Mouse (Mus musculus): Measurements from ENCODE around the gene Gm45062. TPM values are rescaled to one million over a fixed set of nuclear protein-coding genes. Genes with fewer than 3 reads are reported as not detected.

Gm45062 gene
- polyA plus RNA-seq, 1 experiment: 0.58 TPM

DNA sequence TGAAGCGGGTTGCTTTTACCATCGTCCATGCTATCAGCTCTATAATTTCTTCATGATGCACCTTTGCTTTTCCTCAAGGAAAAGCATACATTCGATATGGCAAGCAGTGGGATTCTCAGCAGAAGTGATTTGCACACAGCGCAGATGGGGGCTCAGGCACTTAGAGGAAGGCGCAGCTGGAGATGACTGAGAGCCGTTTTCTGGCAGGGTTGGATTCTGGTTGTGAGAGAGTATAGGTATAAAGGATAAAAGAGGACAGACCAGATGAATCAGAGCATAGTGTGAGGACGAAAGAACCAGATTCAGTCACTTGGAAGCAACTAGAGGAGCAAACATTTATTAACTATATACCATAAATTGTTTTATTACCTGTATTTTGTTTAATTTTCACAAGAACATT, 286.5 kb downstream of the Gm45062 start:
- TF ChIP-seq CTCF (IDR thresholded peaks at IDR 0.05; ENCODE audit: borderline replicate concordance, control insufficient read depth, extremely low read depth, insufficient read depth, low read length, poor library complexity) (no peak), POLR2A (IDR thresholded peaks at IDR 0.05; ENCODE audit: control insufficient read depth, extremely low read depth, insufficient read depth, low read length, poor library complexity) (no peak)
- Histone ChIP-seq H3K36me3 (ENCODE audit: control insufficient read depth, insufficient read depth, low read length) (peaks cover 37% of the 10 kb centered on the region), H3K27me3 (ENCODE audit: control insufficient read depth, insufficient read depth, low read length) (no peaks in the 10 kb centered on the region), H3K4me1 (replicated peaks; ENCODE audit: control insufficient read depth, insufficient read depth, low read length) (peaks cover 2% of the 10 kb centered on the region; the same call in 1 of the 2 replicates), H3K27ac (ENCODE audit: control insufficient read depth, insufficient read depth, low read length) (no peak overlapping the region; the same call in 1 of the 2 replicates), H3K4me3 (ENCODE audit: control insufficient read depth, insufficient read depth, low read length) (no peak overlapping the region)
- no peak for DNase-seq
- WGBS: 96% methylated on average over 7 of the region's 7 CpGs

DNA sequence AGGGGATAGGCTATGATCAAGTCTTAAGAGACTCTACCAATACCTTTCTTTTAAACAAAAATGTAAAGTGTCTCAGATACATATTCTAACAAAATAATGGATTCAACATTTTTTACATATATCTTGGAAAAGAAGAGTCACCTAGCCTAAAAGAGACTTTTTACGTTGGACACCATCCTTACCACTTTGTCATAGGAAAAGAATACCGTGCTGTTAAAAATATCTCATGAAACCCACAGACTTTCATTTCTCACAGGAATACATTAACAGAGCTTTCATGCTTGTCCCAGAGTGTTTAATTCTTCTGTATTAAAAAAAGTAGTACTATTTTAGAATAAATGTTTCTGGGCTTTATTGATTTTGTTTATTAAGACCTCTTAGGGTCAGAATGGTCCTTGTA, 291.9 kb downstream of the Gm45062 start:
- Histone ChIP-seq H3K27ac (ENCODE audit: control insufficient read depth, insufficient read depth, low read length) (no peak overlapping the region), H3K4me1 (replicated peaks; ENCODE audit: control insufficient read depth, insufficient read depth, low read length) (no peaks in the 10 kb centered on the region), H3K36me3 (ENCODE audit: control insufficient read depth, insufficient read depth, low read length) (peaks cover 39% of the 10 kb centered on the region), H3K4me3 (ENCODE audit: control insufficient read depth, insufficient read depth, low read length) (no peak overlapping the region), H3K27me3 (ENCODE audit: control insufficient read depth, insufficient read depth, low read length) (no peaks in the 10 kb centered on the region)
- WGBS: 92% methylated on average over 2 of the region's 2 CpGs
- DNase-seq: no peak
- no peak for TF ChIP-seq POLR2A (IDR thresholded peaks at IDR 0.05; ENCODE audit: control insufficient read depth, extremely low read depth, insufficient read depth, low read length, poor library complexity)
- TF ChIP-seq CTCF (IDR thresholded peaks at IDR 0.05; ENCODE audit: borderline replicate concordance, control insufficient read depth, extremely low read depth, insufficient read depth, low read length, poor library complexity): no peak

DNA sequence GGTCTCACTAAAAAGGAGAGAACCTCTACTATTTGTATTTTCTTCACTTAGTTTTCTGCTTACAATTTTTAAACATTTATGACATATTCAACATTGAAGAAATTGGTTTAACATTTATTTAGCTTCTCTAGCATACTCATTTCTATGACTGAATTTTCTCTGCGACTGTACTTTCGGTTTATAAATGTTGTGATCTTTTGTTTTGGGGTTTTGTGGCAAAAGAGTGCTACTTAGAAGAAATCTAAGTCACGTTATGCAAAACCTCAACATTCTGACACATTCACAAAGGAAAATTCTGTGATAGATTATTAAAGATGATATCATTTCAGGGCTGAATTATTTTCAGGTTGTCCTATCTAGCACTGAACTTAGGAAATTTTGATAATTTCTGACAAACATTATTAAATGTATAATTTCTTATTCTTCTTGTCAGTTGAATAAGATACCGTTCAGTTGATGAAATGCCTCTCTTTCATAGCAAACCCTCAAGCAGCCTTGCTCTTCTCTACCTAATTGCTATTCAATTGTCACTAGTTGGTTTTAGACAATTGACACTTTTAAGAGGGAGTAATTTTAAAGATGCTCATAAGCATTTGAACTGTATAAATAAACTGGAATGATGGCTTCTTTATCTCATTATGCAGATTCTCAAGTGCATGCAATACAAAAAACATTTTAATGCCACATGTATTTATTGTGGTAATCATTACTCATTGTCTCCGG, 297.8 kb downstream of the Gm45062 start:
- DNase-seq: no peak

DNA sequence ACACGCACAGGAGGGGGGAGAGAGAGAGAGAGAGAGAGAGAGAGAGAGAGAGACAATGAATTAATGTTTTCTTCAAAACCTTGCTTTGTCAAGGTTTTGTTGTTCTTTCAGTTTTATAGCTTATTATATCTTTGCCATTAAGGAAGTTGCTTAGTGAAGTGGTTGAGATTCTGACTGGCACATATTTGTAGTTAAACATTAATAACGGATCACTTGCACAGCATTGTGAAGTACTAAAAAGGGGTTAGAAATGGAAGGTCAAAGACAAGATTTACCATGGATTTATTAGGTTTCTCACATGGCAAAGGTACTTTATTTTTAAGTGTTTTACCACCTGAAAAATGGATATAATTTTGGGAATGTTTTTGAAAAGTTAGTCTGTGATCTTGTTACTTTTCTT, 301.4 kb downstream of the Gm45062 start:
- Histone ChIP-seq H3K27me3 (ENCODE audit: control insufficient read depth, insufficient read depth, low read length) (no peaks in the 10 kb centered on the region), H3K36me3 (ENCODE audit: control insufficient read depth, insufficient read depth, low read length) (peaks cover 38% of the 10 kb centered on the region), H3K4me1 (replicated peaks; ENCODE audit: control insufficient read depth, insufficient read depth, low read length) (no peaks in the 10 kb centered on the region), H3K27ac (ENCODE audit: control insufficient read depth, insufficient read depth, low read length) (no peak overlapping the region), H3K4me3 (ENCODE audit: control insufficient read depth, insufficient read depth, low read length) (no peak overlapping the region)
- DNase-seq: no peak
- WGBS: 89% methylated on average over 2 of the region's 2 CpGs
- TF ChIP-seq CTCF (IDR thresholded peaks at IDR 0.05; ENCODE audit: borderline replicate concordance, control insufficient read depth, extremely low read depth, insufficient read depth, low read length, poor library complexity): no peak
- TF ChIP-seq POLR2A (IDR thresholded peaks at IDR 0.05; ENCODE audit: control insufficient read depth, extremely low read depth, insufficient read depth, low read length, poor library complexity): no peak

More for the DNA sequence above, 297.8 kb downstream of the Gm45062 start:
- no peak overlapping the region for H3K4me3 ChIP-seq (ENCODE audit: control insufficient read depth, insufficient read depth, low read length)
- no peaks in the 10 kb centered on the region for H3K27me3 ChIP-seq (ENCODE audit: control insufficient read depth, insufficient read depth, low read length)
- TF ChIP-seq POLR2A (IDR thresholded peaks at IDR 0.05; ENCODE audit: control insufficient read depth, extremely low read depth, insufficient read depth, low read length, poor library complexity) (no peak), CTCF (IDR thresholded peaks at IDR 0.05; ENCODE audit: borderline replicate concordance, control insufficient read depth, extremely low read depth, insufficient read depth, low read length, poor library complexity) (no peak)
- H3K36me3 ChIP-seq (ENCODE audit: control insufficient read depth, insufficient read depth, low read length): peaks cover 34% of the 10 kb centered on the region
- 64% methylated on average over 5 of the region's 5 CpGs for WGBS
- H3K27ac ChIP-seq (ENCODE audit: control insufficient read depth, insufficient read depth, low read length): no peak overlapping the region
- H3K4me1 ChIP-seq (replicated peaks; ENCODE audit: control insufficient read depth, insufficient read depth, low read length): no peaks in the 10 kb centered on the region

DNA sequence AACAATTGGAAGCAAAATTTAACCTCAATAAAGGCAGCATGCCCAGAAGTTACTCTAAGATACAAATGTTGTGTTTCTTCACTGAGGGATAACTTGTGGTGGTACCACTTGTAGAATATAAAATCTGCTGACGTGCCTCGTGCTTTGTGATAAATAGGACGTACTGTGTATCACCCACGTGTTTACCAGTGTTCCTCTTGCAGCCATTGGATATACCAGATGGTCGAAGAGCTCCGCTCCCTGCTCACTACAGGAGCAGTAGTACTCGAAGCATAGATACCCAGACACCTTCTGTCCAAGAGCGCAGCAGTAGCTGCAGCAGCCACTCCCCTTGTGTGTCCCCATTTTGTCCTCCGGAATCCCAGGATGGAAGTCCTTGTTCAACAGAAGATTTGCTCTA, 323.1 kb downstream of the Gm45062 start:
- no peaks in the 10 kb centered on the region for H3K4me1 ChIP-seq (replicated peaks; ENCODE audit: control insufficient read depth, insufficient read depth, low read length)
- TF ChIP-seq CTCF (IDR thresholded peaks at IDR 0.05; ENCODE audit: borderline replicate concordance, control insufficient read depth, extremely low read depth, insufficient read depth, low read length, poor library complexity) (no peak), POLR2A (IDR thresholded peaks at IDR 0.05; ENCODE audit: control insufficient read depth, extremely low read depth, insufficient read depth, low read length, poor library complexity) (no peak)
- H3K36me3 ChIP-seq (ENCODE audit: control insufficient read depth, insufficient read depth, low read length): peaks cover 64% of the 10 kb centered on the region
- no peak overlapping the region for H3K4me3 ChIP-seq (ENCODE audit: control insufficient read depth, insufficient read depth, low read length)
- 97% methylated on average over 9 of the region's 9 CpGs for WGBS
- no peak for DNase-seq
- H3K27ac ChIP-seq (ENCODE audit: control insufficient read depth, insufficient read depth, low read length): no peak overlapping the region
- no peaks in the 10 kb centered on the region for H3K27me3 ChIP-seq (ENCODE audit: control insufficient read depth, insufficient read depth, low read length)

DNA sequence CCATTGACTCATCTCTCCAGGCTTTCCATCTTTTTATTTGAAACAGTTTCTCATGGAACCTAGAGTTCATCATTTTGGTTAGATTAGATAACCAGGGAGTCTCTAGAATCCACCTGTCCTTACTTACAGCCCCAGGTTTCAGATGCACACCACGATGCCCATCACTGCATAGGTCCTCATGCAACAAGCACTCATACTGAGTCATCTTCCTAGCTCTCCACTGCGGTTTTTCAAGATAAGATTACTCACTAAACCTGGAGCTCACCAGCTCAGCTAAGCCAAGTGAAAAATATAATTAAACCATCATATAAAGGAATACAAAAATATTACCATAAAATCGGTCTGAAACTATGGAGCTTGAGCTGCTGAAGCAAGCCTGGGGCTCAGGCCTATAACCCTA, 324.6 kb downstream of the Gm45062 start:
- TF ChIP-seq POLR2A (IDR thresholded peaks at IDR 0.05; ENCODE audit: control insufficient read depth, extremely low read depth, insufficient read depth, low read length, poor library complexity): no peak
- TF ChIP-seq CTCF (IDR thresholded peaks at IDR 0.05; ENCODE audit: borderline replicate concordance, control insufficient read depth, extremely low read depth, insufficient read depth, low read length, poor library complexity): no peak
- Histone ChIP-seq H3K27ac (ENCODE audit: control insufficient read depth, insufficient read depth, low read length) (no peak overlapping the region), H3K4me1 (replicated peaks; ENCODE audit: control insufficient read depth, insufficient read depth, low read length) (no peaks in the 10 kb centered on the region), H3K27me3 (ENCODE audit: control insufficient read depth, insufficient read depth, low read length) (no peaks in the 10 kb centered on the region), H3K36me3 (ENCODE audit: control insufficient read depth, insufficient read depth, low read length) (peaks cover 72% of the 10 kb centered on the region), H3K4me3 (ENCODE audit: control insufficient read depth, insufficient read depth, low read length) (no peak overlapping the region)
- 98% methylated on average over 3 of the region's 3 CpGs for WGBS
- DNase-seq: no peak

Measured in thymus, adult 2 months (tissue).